Mouse (Mus musculus) stomach, postnatal 0 days (tissue): ENCODE data around the gene Gm21304. TPM values are rescaled to one million over a fixed set of nuclear protein-coding genes. Genes with fewer than 3 reads are reported as not detected.

ENCODE experiments used
- ATAC-seq: fragments of 200-750 bp; cut with Nextera tagmentation; 2 replicates; pipeline ENCODE4 v1.8.0; 2017; ENCODE audit not compliant: low FRiP score, low TSS enrichment
- DNase-seq: peaks from one replicate; pipeline ENCODE4 v3.0.0-alpha.2; 2016; ENCODE audit warnings: low spot score
- H3K27ac ChIP-seq: fragments of 300-500 bp; sonication (generic); replicated peaks from 2 replicates; pipeline ENCODE4 v1.5.1; 2014; ENCODE audit warnings: mild to moderate bottlenecking, control low read depth
- H3K27me3 ChIP-seq: fragments of 300-500 bp; sonication (generic); 2 replicates; pipeline ENCODE4 v1.6.1; 2014; ENCODE audit warnings: low read length; ENCODE audit not compliant: control insufficient read depth, insufficient read depth
- H3K36me3 ChIP-seq: fragments of 300-500 bp; sonication (generic); 2 replicates; pipeline ENCODE4 v1.6.1; 2014; ENCODE audit warnings: low read length, mixed read lengths; ENCODE audit not compliant: control insufficient read depth, insufficient read depth
- H3K4me1 ChIP-seq: fragments of 300-500 bp; sonication (generic); replicated peaks from 2 replicates; pipeline ENCODE4 v1.6.1; 2014; ENCODE audit warnings: antibody characterized with exemption; ENCODE audit not compliant: control insufficient read depth, insufficient read depth
- H3K4me2 ChIP-seq: fragments of 300-500 bp; sonication (generic); replicated peaks from 2 replicates; pipeline ENCODE4 v1.6.1; 2014; ENCODE audit warnings: low read depth, mild to moderate bottlenecking, control low read depth, moderate library complexity
- H3K4me3 ChIP-seq: fragments of 300-500 bp; sonication (generic); 2 replicates; pipeline ENCODE4 v1.5.1; 2014; ENCODE audit warnings: low read depth, low read length, control low read depth
- H3K9ac ChIP-seq: fragments of 300-500 bp; sonication (generic); 2 replicates; pipeline ENCODE4 v1.6.1; 2014; ENCODE audit warnings: mild to moderate bottlenecking, low read length, control low read depth, mixed read lengths
- H3K9me3 ChIP-seq: fragments of 300-500 bp; sonication (generic); 2 replicates; pipeline ENCODE4 v1.6.1; 2016; ENCODE audit warnings: low read length; ENCODE audit not compliant: control insufficient read depth
- CTCF ChIP-seq: IDR thresholded peaks from 2 replicates; pipeline ENCODE4 v1.5.1; 2016; ENCODE audit warnings: antibody characterized with exemption, low read depth, mild to moderate bottlenecking, moderate library complexity
- EP300 ChIP-seq: optimal IDR thresholded peaks from 2 replicates; pipeline ENCODE3; 2016; ENCODE audit warnings: antibody characterized with exemption
- WGBS: fragments of 180-500 bp; shearing (Covaris S2); extraction: QIAGEN DNeasy Blood & Tissue Kit; methylation state at CpG from one replicate; pipeline ENCODE4 v1.1.7; 2014; 5-methylcytosine and 5-hydroxymethylcytosine counted together
- polyA plus RNA-seq: library from polyadenylated mRNA; unstranded; fragments of >200 nt; fragmentation: Nextera tagmentation; extraction: Ambion mirVana; gene quantifications from 2 replicates; pipeline ENCODE4 v1.2.1, GENCODE M21; 2015

The Gm21304 gene
- polyA plus RNA-seq, 1 experiment from 2014 or later = not detected

DNA sequence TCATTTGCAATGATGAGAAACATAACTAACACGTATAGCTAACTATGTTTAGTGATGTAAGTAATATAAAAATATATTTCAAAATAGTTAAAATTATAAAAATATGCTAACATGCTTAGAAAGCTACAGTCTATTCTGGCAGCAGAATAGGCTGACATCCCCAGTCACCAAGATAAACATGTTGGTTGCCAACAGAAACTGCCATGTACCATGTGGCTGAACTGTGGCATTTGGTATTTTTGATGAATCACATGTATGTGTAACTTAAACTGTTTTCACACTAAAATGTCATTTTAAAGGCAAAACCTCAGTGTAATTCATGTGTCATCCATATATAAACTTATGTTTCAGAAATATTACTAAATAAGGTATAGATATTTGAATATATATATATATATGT lies 41.3 kb downstream of the Gm21304 start:
- no peak overlapping the region for H3K4me2 ChIP-seq
- DNase-seq = no peak
- H3K27me3 ChIP-seq = no peaks in the 10 kb centered on the region
- no peaks in the 10 kb centered on the region for H3K36me3 ChIP-seq
- no peak overlapping the region for H3K27ac ChIP-seq
- H3K9ac ChIP-seq = no peak overlapping the region
- TF ChIP-seq EP300 (no peak), CTCF (no peak)
- H3K9me3 ChIP-seq = no peaks in the 10 kb centered on the region
- 76% methylated on average over 1 of the region's 1 CpGs for WGBS
- no peak for ATAC-seq
- H3K4me3 ChIP-seq = no peak overlapping the region
- no peaks in the 10 kb centered on the region for H3K4me1 ChIP-seq

- Histone ChIP-seq H3K9me3 (no peaks in the 10 kb centered on the region), H3K4me3 (no peak overlapping the region), H3K9ac (no peak overlapping the region), H3K27ac (no peak overlapping the region), H3K36me3 (no peaks in the 10 kb centered on the region), H3K27me3 (no peaks in the 10 kb centered on the region), H3K4me1 (no peaks in the 10 kb centered on the region), H3K4me2 (no peak overlapping the region)
- ATAC-seq (no peak), DNase-seq (no peak)
- WGBS = 73% methylated on average over 3 of the region's 3 CpGs
- TF ChIP-seq EP300 = no peak
- no peak for TF ChIP-seq CTCF
These were observed 42.1 kb downstream of the Gm21304 start for GRCm38 (mm10) chr10:104210268-104210990.

GRCm38 (mm10) chr10:104214527-104214926 lies 46.2 kb downstream of the Gm21304 start:
- Histone ChIP-seq H3K27ac (no peak overlapping the region), H3K4me1 (no peaks in the 10 kb centered on the region), H3K4me3 (no peak overlapping the region), H3K27me3 (no peaks in the 10 kb centered on the region), H3K9ac (no peak overlapping the region), H3K9me3 (no peaks in the 10 kb centered on the region), H3K4me2 (no peak overlapping the region), H3K36me3 (no peaks in the 10 kb centered on the region)
- TF ChIP-seq EP300 = no peak
- no peak for TF ChIP-seq CTCF
- no peak for ATAC-seq
- WGBS = 86% methylated on average over 5 of the region's 5 CpGs
- no peak for DNase-seq

Other genes with a start within 250 kb of the Gm21304 start
- not detected in 2 replicates for gene Gm21293, start 25.5 kb upstream of the Gm21304 start, polyA plus RNA-seq
- not detected in 2 replicates for gene Gm6763, start 17.0 kb upstream of the Gm21304 start, polyA plus RNA-seq
- not detected in 2 replicates for gene Gm8764, start 8.5 kb upstream of the Gm21304 start, polyA plus RNA-seq
- not detected in 2 replicates for gene Gm21312, start 8.5 kb downstream of the Gm21304 start, polyA plus RNA-seq
- gene Gm20765, start 17.0 kb downstream of the Gm21304 start, polyA plus RNA-seq = not detected in 2 replicates
- gene Gm4340, start 25.5 kb downstream of the Gm21304 start, polyA plus RNA-seq = not detected in 2 replicates